Mouse (Mus musculus) erythroid progenitor cell, adult 5-6 weeks (primary cell): ENCODE data around the gene Lars2. TPM values are rescaled to one million over a fixed set of nuclear protein-coding genes. Genes with fewer than 3 reads are reported as not detected.

ENCODE experiments used
- ATAC-seq: replicated peaks from 2 replicates; pipeline ENCODE4 v1.8.0; 2016; ENCODE audit warnings: moderate number of reproducible peaks, mild to moderate bottlenecking, moderate TSS enrichment, inconsistent platforms; ENCODE audit not compliant: poor library complexity, low FRiP score, severe bottlenecking
- total RNA-seq, 2 experiments: library from RNA; stranded (forward) in 1 of 2; stranded (reverse) in 1 of 2; fragments of 150-400 nt in 1 of 2; fragments of 186-747, 209-891 nt in 1 of 2; gene quantifications; 2 replicates each; pipeline versions ENCODE4 v1.2.3 to v1.2.4; 2015 to 2017; ENCODE audit warnings: low replicate concordance in 2 of 2

The Lars2 gene
- total RNA-seq, 2 experiments from 2014 or later, result 66.8 to 3,901 TPM

DNA sequence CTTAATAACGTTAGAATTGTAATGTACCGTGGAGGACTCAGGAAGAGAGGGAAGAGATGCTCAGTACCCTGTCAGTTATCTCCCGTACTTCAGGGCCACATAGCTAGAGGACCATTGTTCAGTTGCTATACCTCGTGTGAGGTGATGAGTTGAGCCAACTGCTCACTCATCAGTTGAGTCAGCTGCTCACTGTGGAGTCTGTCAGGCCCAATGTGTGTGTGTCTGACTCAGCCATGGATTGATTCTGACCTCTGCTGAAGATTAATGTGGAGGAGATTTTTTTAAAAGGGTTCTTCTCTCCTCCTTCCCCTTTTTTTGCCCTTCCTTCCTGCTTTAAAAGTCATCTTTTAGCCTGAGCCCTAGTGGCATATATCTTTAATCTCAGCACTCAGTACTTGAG, 133.8 kb downstream of the Lars2 start:
- no peak for ATAC-seq

DNA sequence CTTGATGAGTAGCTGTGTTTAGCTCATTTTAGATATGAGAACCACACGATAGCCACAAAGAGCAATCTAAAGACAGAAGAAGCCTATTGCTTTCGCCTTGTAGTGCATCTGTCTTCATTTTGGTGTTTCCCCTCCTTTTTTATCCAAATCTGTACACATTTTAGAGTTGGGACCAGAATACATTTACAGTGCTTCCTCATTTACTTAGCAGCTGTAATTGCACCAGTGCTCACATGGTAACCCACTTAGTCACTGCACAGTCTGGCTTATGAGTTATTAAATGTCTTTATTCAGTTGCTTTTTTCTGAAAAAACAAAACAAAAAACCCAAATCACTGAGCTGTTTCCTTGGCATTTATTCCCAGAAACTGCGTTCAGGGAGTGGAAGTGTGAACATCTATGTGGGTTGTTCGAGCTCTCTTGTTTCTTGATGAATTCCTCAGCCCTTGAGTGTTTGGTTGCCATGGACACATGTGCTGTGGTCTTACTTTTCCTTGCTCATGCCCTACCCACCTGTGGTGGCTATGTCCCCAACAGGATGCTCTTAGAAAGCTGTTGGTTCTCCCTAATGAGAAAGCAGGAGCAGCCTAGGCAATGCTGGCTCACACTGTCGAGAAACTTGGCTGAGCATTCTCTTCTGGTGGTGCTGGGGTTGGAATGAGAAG, 136.6 kb downstream of the Lars2 start:
- ATAC-seq, result no peak

DNA sequence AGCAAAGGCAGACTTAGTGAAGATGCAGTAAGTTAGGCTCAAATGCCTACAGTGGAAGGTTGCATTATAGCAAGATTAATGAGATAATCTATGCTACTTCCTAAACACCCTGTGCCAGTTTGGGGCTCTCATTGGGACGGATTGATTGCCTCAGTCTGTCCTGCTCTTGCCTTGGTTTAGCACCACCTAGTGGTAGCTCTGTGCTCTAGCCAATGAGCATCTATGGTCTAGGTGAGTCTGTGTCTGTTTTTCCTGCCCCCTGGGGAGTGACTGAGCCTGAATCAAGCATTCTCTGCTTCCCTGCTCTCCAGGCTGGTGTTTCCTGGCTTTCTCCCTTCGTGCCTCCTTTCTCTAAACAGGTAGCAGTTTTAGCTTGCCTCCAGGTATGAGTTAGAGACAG, 137.6 kb downstream of the Lars2 start:
- peak; percentile 88 for ATAC-seq

DNA sequence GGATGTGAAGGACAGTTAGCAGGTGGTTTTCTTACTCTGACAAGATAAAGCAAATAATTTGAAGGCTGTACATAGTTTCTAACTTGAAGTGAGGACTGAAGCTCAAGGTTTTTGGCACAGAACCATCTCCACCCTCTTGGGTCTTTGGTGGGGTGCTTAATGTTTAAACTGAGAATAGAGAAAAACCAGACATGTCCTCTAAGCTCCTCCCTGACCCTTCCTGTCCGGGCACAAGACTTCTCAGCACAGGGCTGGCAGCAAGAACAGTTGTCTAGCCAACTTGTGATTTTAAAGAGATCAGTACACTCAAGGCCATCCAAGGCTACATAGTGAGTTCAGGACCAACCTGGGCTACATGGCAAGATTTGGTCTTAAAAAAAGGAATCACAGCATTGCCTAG, 138.9 kb downstream of the Lars2 start:
- no peak for ATAC-seq

DNA sequence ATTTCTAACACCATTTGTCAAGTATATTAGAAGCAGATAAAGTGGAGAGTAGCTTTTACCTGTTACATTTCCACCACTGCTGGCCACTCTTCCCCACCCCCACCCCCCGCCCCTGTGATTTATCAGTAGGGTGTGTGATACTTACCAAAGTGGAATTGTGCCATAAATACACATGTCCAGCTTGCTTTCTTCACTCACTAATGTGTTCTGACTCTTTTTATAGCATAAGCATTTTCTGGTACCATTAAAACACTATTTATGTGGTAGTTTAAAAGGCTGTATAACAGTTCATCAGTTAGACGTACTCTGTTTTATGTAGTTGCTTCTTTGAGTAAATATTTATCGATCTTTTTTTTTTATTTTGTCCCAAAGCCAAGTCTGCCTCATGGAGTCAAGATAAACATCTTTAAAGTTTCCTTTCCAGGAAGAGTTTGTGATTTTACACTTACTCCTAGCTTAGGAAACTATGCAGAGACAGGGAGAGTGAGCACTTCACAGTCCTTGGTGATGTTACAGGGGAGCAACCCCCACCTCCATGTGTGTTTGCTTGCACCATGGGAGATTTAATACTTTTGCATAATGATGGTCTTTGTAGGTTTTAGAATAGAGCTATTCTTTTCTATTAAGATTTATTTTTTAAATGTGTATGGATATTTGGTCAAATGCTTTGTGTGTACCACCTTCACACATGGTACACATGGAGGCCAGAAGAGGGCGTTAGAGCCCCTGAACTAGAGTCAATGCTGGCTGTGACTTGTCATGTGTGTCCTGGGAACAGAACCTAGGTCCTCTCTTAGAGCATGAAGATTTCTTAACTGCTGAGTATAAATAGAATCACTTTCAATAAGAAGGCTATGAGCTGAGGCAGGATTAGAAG, 139.8 kb downstream of the Lars2 start:
- ATAC-seq, result no peak

DNA sequence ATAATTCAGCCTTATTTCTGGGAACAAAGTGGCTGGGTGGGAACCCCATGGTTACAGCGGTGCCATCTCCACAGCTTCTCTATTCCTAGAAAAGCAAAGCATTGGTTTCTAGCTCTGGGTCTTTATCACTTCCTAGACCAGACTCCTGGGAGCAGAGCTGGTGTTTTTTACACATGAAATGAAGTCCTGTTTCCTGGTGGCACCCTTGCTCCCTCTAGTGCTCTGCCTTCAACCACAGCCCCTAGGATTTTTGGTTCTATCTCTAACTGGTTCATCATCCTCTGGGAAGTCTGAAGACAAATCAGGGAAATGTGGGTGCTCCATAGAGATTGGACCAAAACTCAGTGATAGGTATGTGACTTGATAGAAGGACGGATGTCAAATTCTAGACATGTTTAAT, 140.7 kb downstream of the Lars2 start:
- no peak for ATAC-seq

DNA sequence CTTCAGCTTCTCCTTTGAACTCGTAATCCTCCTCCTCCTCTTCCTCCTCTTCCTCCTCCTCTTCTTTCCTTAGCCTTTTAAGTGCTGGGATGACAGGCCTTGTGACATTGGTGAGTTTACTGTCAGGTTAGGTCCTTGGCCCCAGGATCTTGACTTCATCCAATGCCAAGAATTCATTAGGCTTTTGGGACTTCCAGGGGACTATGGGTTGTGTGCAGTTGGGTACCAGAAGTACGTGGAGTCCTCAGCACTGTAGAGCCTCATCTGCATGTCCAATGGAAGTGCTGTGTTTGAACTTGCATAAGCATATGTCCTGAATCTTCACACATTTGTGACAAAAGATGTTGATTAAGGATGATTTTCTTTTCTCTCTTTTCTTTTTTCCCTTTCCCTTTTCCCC, 142.3 kb downstream of the Lars2 start:
- ATAC-seq, result no peak

DNA sequence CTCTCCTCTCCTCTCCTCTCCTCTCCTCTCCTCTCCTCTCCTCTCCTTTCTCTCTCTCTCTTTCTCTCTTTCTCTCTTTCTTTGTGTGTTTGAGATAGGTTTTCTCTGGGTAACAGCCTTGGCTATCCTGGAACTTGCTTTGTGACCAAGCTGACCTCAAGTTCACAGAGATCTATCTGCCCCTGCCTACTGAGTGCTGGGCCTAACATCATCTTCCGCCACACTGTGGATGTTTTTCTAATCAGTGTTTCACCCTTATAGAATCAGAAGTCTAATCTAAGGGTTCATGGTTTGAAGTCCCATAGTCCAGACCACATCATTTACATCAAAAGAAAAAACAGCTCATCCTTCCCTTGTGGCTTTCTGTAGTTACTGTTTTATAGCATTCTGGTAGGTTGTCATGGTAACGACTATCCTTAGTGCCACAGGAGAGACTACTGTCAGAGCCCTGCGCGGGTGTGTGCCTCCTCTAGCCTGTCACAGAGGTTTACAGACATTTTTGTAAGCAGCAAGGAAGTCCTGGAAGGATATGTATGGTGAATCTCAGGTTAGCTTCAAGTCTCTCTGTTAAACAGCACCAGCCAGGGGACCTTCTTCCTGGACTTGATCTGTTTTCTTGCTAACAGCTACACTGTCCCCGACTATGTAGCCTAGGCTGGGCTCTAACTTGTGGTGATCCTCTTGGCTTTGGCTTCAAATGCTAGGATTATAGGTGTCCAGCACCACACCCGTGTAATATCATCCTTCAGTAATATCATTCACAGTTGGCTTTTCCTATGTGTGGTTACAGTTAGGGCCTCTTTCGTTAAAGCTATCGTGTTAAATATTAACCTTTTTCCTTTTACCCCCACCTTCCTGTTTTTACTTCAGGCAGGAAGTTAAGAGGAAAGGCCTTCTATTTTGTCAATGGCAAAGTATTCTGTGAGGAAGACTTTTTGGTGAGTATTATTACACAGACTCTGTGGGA, 143.2 kb downstream of the Lars2 start:
- no peak for ATAC-seq

DNA sequence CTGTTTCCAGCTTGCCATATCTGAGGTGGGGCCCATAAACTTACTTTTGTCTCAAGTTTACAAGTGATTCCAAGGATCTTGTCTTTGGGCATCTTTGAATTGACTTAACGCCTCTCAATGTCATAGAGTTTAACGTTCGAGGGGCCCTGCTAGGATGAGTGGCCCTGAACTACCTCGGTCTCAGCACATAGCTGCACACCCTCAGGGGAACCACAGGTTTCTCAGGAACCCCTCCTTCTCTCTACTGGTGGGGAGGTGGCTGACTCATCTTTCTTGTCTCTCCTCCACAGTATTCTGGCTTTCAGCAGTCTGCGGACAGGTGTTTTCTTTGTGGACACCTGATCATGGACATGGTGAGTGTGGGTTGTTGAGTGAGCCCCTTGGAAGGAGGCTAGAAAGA, 144.2 kb downstream of the Lars2 start:
- ATAC-seq, result no peak

Other genes starting within 250 kb of the Lars2 start
- not detected in 2 replicates for gene Clec3b, start 216.0 kb upstream of the Lars2 start, total RNA-seq (2015; ENCODE audit: low replicate concordance)
- not detected in 2 replicates for gene Clec3b, start 216.0 kb upstream of the Lars2 start, total RNA-seq (2017; ENCODE audit: low replicate concordance)
- not detected in 2 replicates for gene Cdcp1, start 150.9 kb upstream of the Lars2 start, total RNA-seq (2015; ENCODE audit: low replicate concordance)
- not detected in 2 replicates for gene Cdcp1, start 150.9 kb upstream of the Lars2 start, total RNA-seq (2017; ENCODE audit: low replicate concordance)
- gene Tmem158, start 106.2 kb upstream of the Lars2 start, total RNA-seq (2015; ENCODE audit: low replicate concordance), result not detected in 2 replicates
- 2.1 TPM in 1 of 2 replicates, not detected in the other for gene Tmem158, start 106.2 kb upstream of the Lars2 start, total RNA-seq (2017; ENCODE audit: low replicate concordance)
- gene Limd1, start 111.8 kb downstream of the Lars2 start, total RNA-seq (2015; ENCODE audit: low replicate concordance), result 59.1 and 60.2 TPM in 2 replicates
- 46.1 and 70.6 TPM in 2 replicates for gene Limd1, start 111.8 kb downstream of the Lars2 start, total RNA-seq (2017; ENCODE audit: low replicate concordance)
- gene Sacm1l, start 162.8 kb downstream of the Lars2 start, total RNA-seq (2015; ENCODE audit: low replicate concordance), result 23.1 and 25.2 TPM in 2 replicates
- gene Sacm1l, start 162.8 kb downstream of the Lars2 start, total RNA-seq (2017; ENCODE audit: low replicate concordance), result 23.8 and 32.0 TPM in 2 replicates